ENCODE assay signal across 1 mouse cellular context in genomic region chr3:51379786-51380659, GRCm38 (mm10).
TF ChIP-seq lines count a peak whose summit lies in the region.

No protein-coding gene starts in this region.

TF ChIP-seq in MEL, 35 proteins besides CTCF, POLR2A, EP300 and RAD21:
- TF ChIP-seq MEF2A (IDR thresholded peaks at IDR 0.05; ENCODE audit: extremely low read depth, insufficient replicate concordance, low read depth, low read length, poor library complexity, severe bottlenecking) (no peak), ETS1 (IDR thresholded peaks at IDR 0.05; ENCODE audit: low read depth, low read length) (no peak), ZNF384 (IDR thresholded peaks at IDR 0.05; ENCODE audit: low read depth, low read length) (no peak), USF2 (IDR thresholded peaks at IDR 0.05; ENCODE audit: borderline replicate concordance in 1 of 2, insufficient read depth in 1 of 2, low read depth in 1 of 2, low read length in 2 of 2) (no peak), KAT2A (conservative IDR thresholded peaks at IDR 0.05; ENCODE audit: low read depth, low read length) (no peak), NRF1 (IDR thresholded peaks at IDR 0.05; ENCODE audit: insufficient read depth, low read depth, low read length, poor library complexity, severe bottlenecking) (no peak), TAL1 (IDR thresholded peaks at IDR 0.05; ENCODE audit: low read length) (0 out of 2 replicates have a peak, but pooled peaks have one; percentile 15), MAFK (IDR thresholded peaks at IDR 0.05; ENCODE audit: borderline replicate concordance, low read depth, low read length) (no peak), MYC (IDR thresholded peaks at IDR 0.05; ENCODE audit: low read depth, low read length) (no peak), MAZ (IDR thresholded peaks at IDR 0.05; ENCODE audit: low read depth, low read length) (no peak), MAX (IDR thresholded peaks at IDR 0.05; ENCODE audit: low read length) (no peak), SMC3 (IDR thresholded peaks at IDR 0.05; ENCODE audit: low read depth, low read length) (no peak), ZC3H11A (IDR thresholded peaks at IDR 0.05; ENCODE audit: low read depth, low read length) (no peak), TBP (IDR thresholded peaks at IDR 0.05; ENCODE audit: low read depth, low read length) (peak; percentile 95), GABPA (IDR thresholded peaks at IDR 0.05; ENCODE audit: low read depth, low read length) (no peak), CHD2 (IDR thresholded peaks at IDR 0.05; ENCODE audit: low read length) (no peak)
